Mouse (Mus musculus) brain, embryonic 14.5 days (tissue): ENCODE results near the gene Ctsl.

Experiments
- CTCF ChIP-seq: fragments of 200-500 bp; IDR thresholded peaks from 2 replicates; pipeline ENCODE4 v1.5.1; 2012; ENCODE audit warnings: inconsistent platforms, mild to moderate bottlenecking, moderate library complexity, borderline replicate concordance; ENCODE audit not compliant: insufficient read depth, insufficient read length; ENCODE audit errors: extremely low read depth
- POLR2A ChIP-seq: fragments of 200-500 bp; IDR thresholded peaks from 2 replicates; pipeline ENCODE4 v1.6.1; 2012; ENCODE audit warnings: mild to moderate bottlenecking, inconsistent platforms, borderline replicate concordance; ENCODE audit not compliant: poor library complexity, insufficient read depth, insufficient read length, severe bottlenecking; ENCODE audit errors: extremely low read depth

- TF ChIP-seq POLR2A (no peak), CTCF (no peak)
These were observed 26.3 kb upstream of the Ctsl start for GRCm38 (mm10) chr13:64396979-64397378.
